Mouse (Mus musculus): ENCODE results near the gene Gab1.

DNA sequence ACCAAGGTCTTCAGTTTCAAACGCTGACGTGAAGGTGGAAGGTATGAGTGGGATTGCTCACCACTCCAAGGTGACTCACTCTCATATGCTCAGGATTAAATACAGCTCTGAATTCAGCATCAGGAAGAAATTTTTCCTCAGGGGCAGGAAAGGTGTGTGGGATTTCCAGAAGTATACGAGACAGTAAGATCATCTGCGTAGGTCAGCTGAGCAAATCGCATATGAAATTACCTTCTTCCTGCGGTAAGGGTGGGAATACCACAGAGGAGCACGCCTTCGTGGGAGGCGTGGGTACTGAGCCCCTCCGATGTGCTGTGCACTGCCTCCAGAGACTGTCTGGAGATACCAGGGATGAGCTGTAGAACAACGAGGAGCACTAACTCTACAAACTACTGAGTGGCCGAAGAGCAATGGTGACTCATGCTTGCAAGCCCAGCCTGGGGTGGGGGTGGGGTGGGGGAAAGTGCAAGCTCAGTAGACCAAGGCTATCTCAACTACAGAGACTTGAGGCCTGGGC, 22.4 kb downstream of the Gab1 start:
- TF ChIP-seq CTCF (IDR thresholded peaks at IDR 0.05; ENCODE audit: extremely low read depth, insufficient read length, insufficient replicate concordance, low read depth, low read length), result no peak
- no peak for TF ChIP-seq POLR2A (IDR thresholded peaks at IDR 0.05; ENCODE audit: low read depth, low read length)

Data from small intestine, adult 2 months (tissue).